ENCODE assay signal across 20 mouse cellular contexts in the genomic region with DNA sequence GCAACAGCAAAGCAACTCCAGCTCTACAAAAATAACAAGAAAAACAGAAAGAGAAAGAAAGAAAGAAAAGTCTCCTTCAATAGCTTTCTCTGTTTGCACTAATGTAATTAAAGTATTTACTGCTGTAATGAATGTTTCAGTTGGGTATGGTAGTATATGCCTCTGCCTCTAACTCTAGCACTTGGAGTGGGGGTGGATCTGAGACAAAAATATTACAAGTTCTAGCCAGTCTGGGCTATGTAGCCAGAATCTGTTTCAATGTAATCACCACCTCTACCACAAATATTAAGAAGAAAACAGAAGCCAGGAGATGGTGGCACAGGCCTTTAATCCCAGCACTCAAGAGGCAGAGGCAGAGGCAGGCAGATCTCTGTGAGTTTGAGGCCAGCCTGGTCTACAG. TPM values are rescaled to one million over a fixed set of nuclear protein-coding genes. Genes with fewer than 3 reads are reported as not detected.
A peak's percentile ranks its signal among the peaks of the same experiment; 100 is the strongest.
DNase-seq lines count a peak whose midpoint lies in the region; ATAC-seq lines count a peak whose summit lies in the region.
"Had no signal": no experiment of that assay in that cellular context is flagged by ENCODE, and none has a peak within 500 bp of the region (broad histone marks: within the 10 kb centered on the region; RNA-seq: fewer than 3 reads in every experiment).

No protein-coding gene starts in this region.

- H3K4me2 ChIP-seq in embryonic facial prominence, embryonic 14.5 days (ENCODE audit: low read depth, low read length), result no peak overlapping the region
- no peak overlapping the region for H3K4me2 ChIP-seq in kidney, embryonic 14.5 days (replicated peaks; ENCODE audit: low read depth, low read length)
- H3K4me2 ChIP-seq: embryonic facial prominence, embryonic 13.5 days; heart, embryonic 11.5 days; hindbrain, embryonic 12.5 days; hindbrain, embryonic 15.5 days had no signal

- no peaks in the 10 kb centered on the region for H3K27me3 ChIP-seq in embryonic facial prominence, embryonic 14.5 days (replicated peaks; ENCODE audit: control insufficient read depth, insufficient read depth, low read length)
- no peaks in the 10 kb centered on the region for H3K27me3 ChIP-seq in embryonic facial prominence, embryonic 10.5 days (replicated peaks; ENCODE audit: low read depth, poor library complexity, severe bottlenecking)
- H3K27me3 ChIP-seq in heart, embryonic 10.5 days (ENCODE audit: insufficient read depth, poor library complexity, severe bottlenecking), result no peaks in the 10 kb centered on the region
- no peaks in the 10 kb centered on the region for H3K27me3 ChIP-seq in kidney, embryonic 14.5 days (ENCODE audit: control insufficient read depth, insufficient read depth, low read length)
- H3K27me3 ChIP-seq: embryonic facial prominence, embryonic 13.5 days; hindbrain, embryonic 12.5 days; hindbrain, embryonic 15.5 days had no signal

- no peak overlapping the region for H3K4me3 ChIP-seq in embryonic facial prominence, embryonic 14.5 days (ENCODE audit: low read depth, low read length)
- no peak overlapping the region for H3K4me3 ChIP-seq in embryonic facial prominence, embryonic 10.5 days
- no peak overlapping the region for H3K4me3 ChIP-seq in heart, embryonic 10.5 days
- no peak overlapping the region for H3K4me3 ChIP-seq in kidney, embryonic 14.5 days (ENCODE audit: low read length)
- H3K4me3 ChIP-seq: embryonic facial prominence, embryonic 13.5 days; heart, adult 2 months; hindbrain, embryonic 12.5 days; hindbrain, embryonic 15.5 days had no signal

- no peak for ATAC-seq in embryonic facial prominence, embryonic 14.5 days (ENCODE audit: low read depth)
- ATAC-seq in kidney, embryonic 14.5 days (ENCODE audit: low FRiP score, low TSS enrichment), result no peak
- ATAC-seq: activated CD4-positive, CD25-positive, alpha-beta regulatory T cell, adult 4 months; forebrain, embryonic 14.5 days had no signal

- peaks cover 33% of the 10 kb centered on the region for H3K36me3 ChIP-seq in embryonic facial prominence, embryonic 14.5 days (ENCODE audit: control insufficient read depth, insufficient read depth, low read length)
- peaks cover 55% of the 10 kb centered on the region for H3K36me3 ChIP-seq in embryonic facial prominence, embryonic 10.5 days (replicated peaks)
- H3K36me3 ChIP-seq in heart, embryonic 10.5 days, result peaks cover 41% of the 10 kb centered on the region
- peaks cover 15% of the 10 kb centered on the region; the same call in 1 of the 2 replicates for H3K36me3 ChIP-seq in kidney, embryonic 14.5 days (ENCODE audit: control insufficient read depth, insufficient read depth, low read length)

- no peak for DNase-seq in embryonic facial prominence, embryonic 14.5 days (ENCODE audit: low spot score)
- DNase-seq in embryonic facial prominence, embryonic 10.5 days (ENCODE audit: low spot score), result no peak
- DNase-seq in heart, adult 11 months, result peak; percentile 22
- no peak for DNase-seq in heart, embryonic 10.5 days (ENCODE audit: low spot score)
- DNase-seq in brain, adult 2 months (ENCODE audit: low read depth, low spot score), result peak; percentile 30
- peak; percentile 19 for DNase-seq in telencephalon, adult 2 months (ENCODE audit: low read depth, low spot score)
- DNase-seq: adrenal gland, adult 8-10 months; cerebellum, adult 2 months; cerebellum, adult 9-11 months; cerebellum, postnatal 25 days; gastrocnemius, postnatal 25 days; heart, adult 2 months had no signal

- no peaks in the 10 kb centered on the region for H3K9me3 ChIP-seq in embryonic facial prominence, embryonic 14.5 days (ENCODE audit: control insufficient read depth, low read length)
- H3K9me3 ChIP-seq in embryonic facial prominence, embryonic 10.5 days, result 0 out of 2 replicates have a peak, but pooled peaks cover 2% of the 10 kb centered on the region
- H3K9me3 ChIP-seq in heart, embryonic 10.5 days, result no peaks in the 10 kb centered on the region
- H3K9me3 ChIP-seq in kidney, embryonic 14.5 days (ENCODE audit: control insufficient read depth, low read length), result no peaks in the 10 kb centered on the region
- H3K9me3 ChIP-seq: embryonic facial prominence, embryonic 13.5 days; hindbrain, embryonic 12.5 days; hindbrain, embryonic 15.5 days had no signal

- H3K9ac ChIP-seq in embryonic facial prominence, embryonic 14.5 days (ENCODE audit: low read depth, low read length), result no peak overlapping the region
- H3K9ac ChIP-seq in kidney, embryonic 14.5 days (ENCODE audit: low read depth, low read length), result no peak overlapping the region
- H3K9ac ChIP-seq: embryonic facial prominence, embryonic 13.5 days; forebrain, postnatal 0 days; hindbrain, embryonic 12.5 days; hindbrain, embryonic 15.5 days had no signal

- 0 out of 2 replicates have a peak overlapping the region, but pooled peaks have one; percentile 44 for H3K27ac ChIP-seq in embryonic facial prominence, embryonic 14.5 days (replicated peaks; ENCODE audit: low read depth, low read length)
- H3K27ac ChIP-seq in embryonic facial prominence, embryonic 10.5 days (replicated peaks), result no peak overlapping the region
- H3K27ac ChIP-seq in heart, embryonic 10.5 days, result no peak overlapping the region
- H3K27ac ChIP-seq in kidney, embryonic 14.5 days (ENCODE audit: low read depth, low read length), result no peak overlapping the region
- H3K27ac ChIP-seq: embryonic facial prominence, embryonic 13.5 days; heart, adult 2 months; hindbrain, embryonic 12.5 days; hindbrain, embryonic 15.5 days had no signal

- H3K4me1 ChIP-seq in embryonic facial prominence, embryonic 14.5 days (ENCODE audit: control insufficient read depth, insufficient read depth, low read length), result peaks cover 5% of the 10 kb centered on the region; the same call in 1 of the 2 replicates
- peaks cover 15% of the 10 kb centered on the region for H3K4me1 ChIP-seq in embryonic facial prominence, embryonic 10.5 days
- H3K4me1 ChIP-seq in heart, embryonic 10.5 days, result peaks cover 16% of the 10 kb centered on the region; the same call in 1 of the 2 replicates
- peaks cover 9% of the 10 kb centered on the region for H3K4me1 ChIP-seq in kidney, embryonic 14.5 days (ENCODE audit: control insufficient read depth, insufficient read depth, low read length)

RNA-seq across cellular contexts. Expression of gene Bmpr1a, which starts 54.7 kb away (rescaled TPM):
- polyA plus RNA-seq in embryonic facial prominence, embryonic 14.5 days (2014; fragmentation: Nextera tagmentation; extraction: Ambion mirVana), result 65.0 and 68.7 TPM in 2 replicates
- polyA plus RNA-seq in embryonic facial prominence, embryonic 10.5 days (2016; fragmentation: Nextera tagmentation; extraction: Ambion mirVana), result 50.7 and 52.8 TPM in 2 replicates
- polyA plus RNA-seq in heart, embryonic 10.5 days (2016; fragmentation: Nextera tagmentation; extraction: Ambion mirVana), result 48.0 and 48.9 TPM in 2 replicates
- 41.7 and 65.8 TPM in 2 replicates for polyA plus RNA-seq in kidney, embryonic 14.5 days (2014; fragmentation: Nextera tagmentation; extraction: Ambion mirVana)

Comparison
In these comparisons a context has a peak if more than half of its experiments do, and no peak if none do; other contexts are left out.
1. DNase-seq: peak in heart, adult 11 months (single experiment), brain, adult 2 months (single experiment) and telencephalon, adult 2 months (single experiment); none in embryonic facial prominence, embryonic 14.5 days (single experiment), embryonic facial prominence, embryonic 10.5 days (single experiment) and heart, embryonic 10.5 days (single experiment).